Mouse (Mus musculus) limb, embryonic 11.5 days (tissue): ENCODE data around the gene Lbhd1. TPM values are rescaled to one million over a fixed set of nuclear protein-coding genes. Genes with fewer than 3 reads are reported as not detected.
A peak's percentile ranks its signal among the peaks of the same experiment; 100 is the strongest.

Experiments used
- ATAC-seq: fragments of 200-750 bp; cut with Nextera tagmentation; 2 replicates; pipeline ENCODE4 v1.8.0; 2017; ENCODE audit warnings: low read depth; ENCODE audit not compliant: insufficient number of reproducible peaks, low FRiP score, low TSS enrichment
- DNase-seq: peaks from one replicate; pipeline ENCODE4 v3.0.0-alpha.2; 2015; ENCODE audit warnings: low spot score
- H3K27ac ChIP-seq: fragments of 300-500 bp; sonication (generic); replicated peaks from 2 replicates; pipeline ENCODE4 v1.5.1; 2014; ENCODE audit warnings: low read depth, mild to moderate bottlenecking, low read length
- H3K27me3 ChIP-seq: fragments of 300-500 bp; sonication (generic); 2 replicates; pipeline ENCODE4 v1.6.1; 2014; ENCODE audit warnings: mild to moderate bottlenecking, low read length, mixed read lengths; ENCODE audit not compliant: control insufficient read depth, insufficient read depth
- H3K36me3 ChIP-seq: fragments of 300-500 bp; sonication (generic); 2 replicates; pipeline ENCODE4 v1.6.1; 2014; ENCODE audit warnings: mild to moderate bottlenecking, low read length, moderate library complexity, mixed read lengths; ENCODE audit not compliant: control insufficient read depth, insufficient read depth
- H3K4me1 ChIP-seq: fragments of 300-500 bp; sonication (generic); 2 replicates; pipeline ENCODE4 v1.6.1; 2014; ENCODE audit warnings: low read length, mixed read lengths; ENCODE audit not compliant: control insufficient read depth, insufficient read depth
- H3K4me2 ChIP-seq: fragments of 300-500 bp; sonication (generic); 2 replicates; pipeline ENCODE4 v1.6.1; 2014; ENCODE audit warnings: low read depth, mild to moderate bottlenecking, moderate library complexity; ENCODE audit not compliant: severe bottlenecking
- H3K4me3 ChIP-seq: fragments of 300-500 bp; sonication (generic); 2 replicates; pipeline ENCODE4 v1.5.1; 2014; ENCODE audit warnings: low read depth, low read length
- H3K9ac ChIP-seq: fragments of 300-500 bp; sonication (generic); 2 replicates; pipeline ENCODE4 v1.6.1; 2014; ENCODE audit warnings: mild to moderate bottlenecking, low read length
- H3K9me3 ChIP-seq: fragments of 300-500 bp; sonication (generic); 2 replicates; pipeline ENCODE4 v1.6.1; 2016; ENCODE audit warnings: low read length; ENCODE audit not compliant: control insufficient read depth
- WGBS: fragments of 180-500 bp; shearing (Covaris S2); extraction: QIAGEN DNeasy Blood & Tissue Kit; methylation state at CpG from one replicate; pipeline ENCODE4 v1.1.7; 2014; 5-methylcytosine and 5-hydroxymethylcytosine counted together
- polyA plus RNA-seq: library from polyadenylated mRNA; unstranded; fragments of >200 nt; fragmentation: Nextera tagmentation; extraction: Ambion mirVana; gene quantifications from 2 replicates; pipeline ENCODE4 v1.2.1, GENCODE M21; 2014

Gene Lbhd1
- polyA plus RNA-seq, 1 experiment from 2014 or later, result 110 TPM

- Histone ChIP-seq H3K27me3 (no peaks in the 10 kb centered on the region), H3K27ac (peak within 1 kb of the TSS; percentile 43), H3K36me3 (peaks cover 13% of the 10 kb centered on the region; the same call in 1 of the 2 replicates), H3K4me1 (peaks cover 9% of the 10 kb centered on the region; the same call in 1 of the 2 replicates), H3K4me2 (peak within 1 kb of the TSS; percentile 54), H3K9ac (peak within 1 kb of the TSS; percentile 90), H3K4me3 (peak within 1 kb of the TSS; percentile 74), H3K9me3 (no peaks in the 10 kb centered on the region)
- whole genome bisulfite sequencing, result under 1% methylated on average over 56 of the region's 74 CpGs
- peak; percentile 83 for DNase-seq
- ATAC-seq, result peak; percentile 83
These were observed 45.9 kb downstream of the Lbhd1 start, which contains the start of the genes Rom1 and Eml3 for GRCm38 (mm10) chr19:8929224-8930088. Rom1 (minus strand) TSS chr19:8929356. Eml3 (plus strand) TSS chr19:8929552.

- 15% methylated on average over 11 of the region's 11 CpGs for WGBS
- no peak for ATAC-seq
- H3K27me3 ChIP-seq, result no peaks in the 10 kb centered on the region
- no peak for DNase-seq
- no peak overlapping the region for H3K27ac ChIP-seq
- H3K9ac ChIP-seq, result peak overlapping the region; percentile 90
- peaks cover 9% of the 10 kb centered on the region; the same call in 1 of the 2 replicates for H3K4me1 ChIP-seq
- peak overlapping the region; percentile 54 for H3K4me2 ChIP-seq
- H3K36me3 ChIP-seq, result peaks cover 17% of the 10 kb centered on the region; the same call in 1 of the 2 replicates
- H3K4me3 ChIP-seq, result peak overlapping the region; percentile 74
- no peaks in the 10 kb centered on the region for H3K9me3 ChIP-seq
These were observed 46.6 kb downstream of the Lbhd1 start for GRCm38 (mm10) chr19:8930117-8930516.

GRCm38 (mm10) chr19:8930771-8931170 lies 47.2 kb downstream of the Lbhd1 start:
- DNase-seq, result no peak
- Histone ChIP-seq H3K27me3 (no peaks in the 10 kb centered on the region), H3K9me3 (no peaks in the 10 kb centered on the region), H3K36me3 (peaks cover 17% of the 10 kb centered on the region; the same call in 1 of the 2 replicates), H3K9ac (peak overlapping the region; percentile 90), H3K27ac (no peak overlapping the region), H3K4me3 (peak overlapping the region; percentile 74; the same call in 1 of the 2 replicates), H3K4me1 (peaks cover 9% of the 10 kb centered on the region; the same call in 1 of the 2 replicates), H3K4me2 (peak overlapping the region; percentile 54)
- no peak for ATAC-seq
- WGBS, result 81% methylated on average over 7 of the region's 7 CpGs

DNA sequence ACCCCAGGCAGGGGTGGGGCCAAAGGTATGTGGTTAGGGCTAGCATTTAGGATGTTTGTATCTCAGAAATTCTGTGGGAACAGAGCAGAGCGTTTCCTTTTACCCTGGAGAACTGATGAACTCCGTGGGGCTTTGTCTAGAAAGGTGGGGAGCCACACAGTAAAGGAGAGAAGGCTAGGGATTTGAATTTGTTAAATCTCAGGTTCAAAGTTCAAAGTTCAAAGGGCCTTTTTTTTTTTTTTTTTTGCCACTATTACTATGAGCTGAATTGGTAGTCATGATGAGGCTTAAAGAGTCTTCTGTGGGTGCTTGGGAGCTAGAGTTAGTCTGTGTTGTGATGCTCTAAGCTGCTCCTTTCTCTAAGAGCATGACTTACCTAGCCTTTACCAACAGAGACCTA lies 53.2 kb downstream of the Lbhd1 start:
- no peaks in the 10 kb centered on the region for H3K27me3 ChIP-seq
- H3K4me1 ChIP-seq, result peaks cover 8% of the 10 kb centered on the region
- no peaks in the 10 kb centered on the region for H3K9me3 ChIP-seq
- no peak overlapping the region for H3K27ac ChIP-seq
- H3K4me3 ChIP-seq, result no peak overlapping the region
- DNase-seq (no peak), ATAC-seq (no peak)
- 84% methylated on average over 2 of the region's 2 CpGs for WGBS
- H3K9ac ChIP-seq, result no peak overlapping the region
- H3K36me3 ChIP-seq, result peaks cover 8% of the 10 kb centered on the region; the same call in 1 of the 2 replicates
- no peak overlapping the region for H3K4me2 ChIP-seq

DNA sequence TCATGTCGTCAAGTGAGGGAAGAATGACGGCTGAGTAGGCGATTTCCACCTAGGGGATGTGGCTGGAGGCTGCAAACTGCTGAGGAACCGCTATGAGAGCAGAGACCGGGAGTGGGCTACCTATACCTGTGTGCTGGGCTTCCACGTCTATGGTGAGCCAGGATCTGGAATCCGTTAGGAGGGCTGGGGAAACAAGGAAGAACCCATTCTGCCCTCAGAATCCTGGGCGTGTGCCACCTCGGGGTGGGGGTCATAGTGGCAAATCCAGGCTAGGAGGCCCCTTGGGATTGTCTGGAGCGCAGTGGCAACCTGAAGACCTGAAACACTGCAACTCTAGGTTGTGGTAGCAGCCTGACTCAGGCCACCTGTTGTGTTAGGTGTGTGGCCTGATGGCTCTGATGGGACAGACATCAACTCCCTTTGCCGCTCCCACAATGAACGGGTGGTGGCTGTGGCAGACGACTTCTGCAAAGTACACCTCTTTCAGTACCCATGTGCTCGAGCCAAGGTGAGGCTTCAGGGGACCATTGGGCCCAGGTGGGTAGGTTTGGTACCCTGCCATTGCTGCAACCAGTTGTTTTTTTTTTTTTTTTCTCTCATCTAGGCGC lies 57.1 kb downstream of the Lbhd1 start:
- Histone ChIP-seq H3K27me3 (no peaks in the 10 kb centered on the region), H3K36me3 (peaks cover 10% of the 10 kb centered on the region), H3K9me3 (no peaks in the 10 kb centered on the region), H3K4me2 (peak overlapping the region; percentile 44), H3K4me3 (no peak overlapping the region; the same call in 1 of the 2 replicates), H3K4me1 (peaks cover 16% of the 10 kb centered on the region), H3K27ac (no peak overlapping the region; the same call in 1 of the 2 replicates), H3K9ac (peak overlapping the region; percentile 99)
- WGBS, result 75% methylated on average over 15 of the region's 15 CpGs
- ATAC-seq (no peak), DNase-seq (no peak)

- 0 out of 2 replicates have a peak, but pooled peaks have one; percentile 15 for ATAC-seq
- DNase-seq, result no peak
- 34% methylated on average over 10 of the region's 10 CpGs for WGBS
- Histone ChIP-seq H3K9me3 (no peaks in the 10 kb centered on the region), H3K4me1 (peaks cover 16% of the 10 kb centered on the region), H3K9ac (peak overlapping the region; percentile 99), H3K4me3 (peak overlapping the region; percentile 98), H3K4me2 (peak overlapping the region; percentile 44), H3K27me3 (no peaks in the 10 kb centered on the region), H3K36me3 (peaks cover 15% of the 10 kb centered on the region), H3K27ac (peak overlapping the region; percentile 99)
These were observed 57.6 kb downstream of the Lbhd1 start for GRCm38 (mm10) chr19:8941136-8941514.

DNA sequence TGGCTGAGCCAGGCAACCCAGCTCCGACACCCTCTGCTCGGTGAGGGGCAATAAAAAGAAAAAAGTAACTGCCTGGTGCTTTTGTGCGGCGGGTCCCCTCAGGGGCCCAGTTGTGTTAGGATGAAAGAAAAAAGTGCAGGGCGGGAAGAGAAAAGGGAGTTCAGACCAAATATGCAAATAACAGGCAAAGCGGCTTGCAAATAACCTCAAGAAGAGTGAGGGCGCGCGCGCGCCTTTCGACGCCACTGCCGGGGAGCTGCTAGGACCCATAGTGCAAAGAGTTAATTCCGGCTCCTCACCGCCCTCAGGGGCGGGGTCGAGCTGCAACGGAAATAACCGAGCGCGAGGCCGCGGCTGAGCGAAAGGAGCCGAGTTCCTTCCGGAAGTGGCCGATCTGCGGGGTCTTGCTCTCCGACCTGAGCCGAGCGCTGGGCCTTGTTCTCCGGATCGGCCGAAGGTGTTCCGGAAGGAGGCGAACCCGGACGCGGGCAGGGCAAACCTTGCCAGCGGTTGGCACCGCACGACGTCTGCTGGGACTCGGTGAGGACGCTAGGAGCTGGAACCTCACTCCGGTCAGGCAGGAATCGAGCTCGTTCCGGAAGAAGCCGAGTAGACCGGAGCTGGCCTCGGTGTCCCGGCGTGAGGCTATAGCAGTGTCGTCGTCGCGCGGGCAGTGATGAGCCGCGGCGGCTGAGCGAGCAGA lies 58.1 kb downstream of the Lbhd1 start, which contains the start of gene Mta2:
Mta2 (plus strand) TSS at position 361 of the 703 bp plus-strand sequence.
- peak within 1 kb of the TSS; percentile 44 for H3K4me2 ChIP-seq
- peak within 1 kb of the TSS; percentile 98 for H3K4me3 ChIP-seq
- peak within 1 kb of the TSS; percentile 99 for H3K9ac ChIP-seq
- ATAC-seq (peak; percentile 87), DNase-seq (peak; percentile 98)
- H3K9me3 ChIP-seq, result no peaks in the 10 kb centered on the region
- peaks cover 19% of the 10 kb centered on the region for H3K36me3 ChIP-seq
- no peaks in the 10 kb centered on the region for H3K27me3 ChIP-seq
- WGBS, result under 1% methylated on average over 64 of the region's 64 CpGs
- peak within 1 kb of the TSS; percentile 99 for H3K27ac ChIP-seq
- H3K4me1 ChIP-seq, result peaks cover 16% of the 10 kb centered on the region
